Mouse (Mus musculus) MN1 (cell line): ENCODE data around the gene Trpv5.

Experiments
- DNase-seq: peaks from one replicate; pipeline ENCODE4 v3.0.0-alpha.2; 2016; ENCODE audit warnings: low spot score

Trpv5 gene

GRCm38 (mm10) chr6:41640449-41640848, 40.1 kb downstream of the Trpv5 start:
- DNase-seq = no peak

GRCm38 (mm10) chr6:41637927-41638506, 42.6 kb downstream of the Trpv5 start:
- DNase-seq = no peak

- no peak for DNase-seq
These were observed 43.2 kb downstream of the Trpv5 start for GRCm38 (mm10) chr6:41637393-41637792.

- no peak for DNase-seq
These were observed 44.4 kb downstream of the Trpv5 start, which contains the start of gene Trpv6 for GRCm38 (mm10) chr6:41636178-41636577. Gene Trpv6 (minus strand): TSS chr6:41636405.

- DNase-seq = no peak
These were observed 45.4 kb downstream of the Trpv5 start for GRCm38 (mm10) chr6:41635211-41635610.

- DNase-seq = no peak
These were observed 49.0 kb downstream of the Trpv5 start for GRCm38 (mm10) chr6:41631549-41631948.

- no peak for DNase-seq
These were observed 49.8 kb downstream of the Trpv5 start for GRCm38 (mm10) chr6:41630791-41631190.

GRCm38 (mm10) chr6:41628180-41628579, 52.4 kb downstream of the Trpv5 start:
- no peak for DNase-seq

GRCm38 (mm10) chr6:41622661-41623060, 57.9 kb downstream of the Trpv5 start:
- no peak for DNase-seq

- no peak for DNase-seq
These were observed 59.2 kb downstream of the Trpv5 start for GRCm38 (mm10) chr6:41621241-41621990.

- no peak for DNase-seq
These were observed 60.3 kb downstream of the Trpv5 start for GRCm38 (mm10) chr6:41620173-41620798.

- DNase-seq = no peak
These were observed 72.9 kb downstream of the Trpv5 start for GRCm38 (mm10) chr6:41607637-41608036.

- DNase-seq = no peak
These were observed 74.4 kb downstream of the Trpv5 start for GRCm38 (mm10) chr6:41606214-41606613.

- no peak for DNase-seq
These were observed 74.8 kb downstream of the Trpv5 start for GRCm38 (mm10) chr6:41605794-41606104.

- DNase-seq = no peak
These were observed 75.3 kb downstream of the Trpv5 start, which contains the start of gene Ephb6 for GRCm38 (mm10) chr6:41605061-41605793. Gene Ephb6 (plus strand): TSS chr6:41605482.

- no peak for DNase-seq
These were observed 76.0 kb downstream of the Trpv5 start for GRCm38 (mm10) chr6:41604401-41605050.
